Mouse (Mus musculus): ENCODE measurements around the gene Twf2. TPM values are rescaled to one million over a fixed set of nuclear protein-coding genes. Genes with fewer than 3 reads are reported as not detected.

Twf2 gene
- polyA plus RNA-seq, 1 experiment from 2014 or later = 66.5 TPM

GRCm38 (mm10) chr9:106210853-106211609 lies 8.1 kb downstream of the Twf2 start:
- WGBS = 63% methylated on average over 9 of the region's 9 CpGs
- no peak overlapping the region for H3K9ac ChIP-seq (ENCODE audit: low read length)

GRCm38 (mm10) chr9:106211680-106212593 lies 9.0 kb downstream of the Twf2 start:
- Histone ChIP-seq H3K27ac (replicated peaks; ENCODE audit: low read depth, low read length) (no peak overlapping the region), H3K4me3 (ENCODE audit: low read depth, low read length) (no peak overlapping the region), H3K9ac (ENCODE audit: low read length) (peak overlapping the region; percentile 31; the same call in 1 of the 2 replicates), H3K4me2 (ENCODE audit: low read depth, severe bottlenecking) (peak overlapping the region; percentile 26), H3K27me3 (ENCODE audit: control insufficient read depth, insufficient read depth, low read length) (no peaks in the 10 kb centered on the region), H3K4me1 (ENCODE audit: control insufficient read depth, insufficient read depth, low read length) (peaks cover 5% of the 10 kb centered on the region; the same call in 1 of the 2 replicates), H3K36me3 (ENCODE audit: control insufficient read depth, insufficient read depth, low read length) (peaks cover 5% of the 10 kb centered on the region; the same call in 1 of the 2 replicates), H3K9me3 (ENCODE audit: control insufficient read depth, low read length) (no peaks in the 10 kb centered on the region)
- 18% methylated on average over 37 of the region's 37 CpGs for WGBS
- peak; percentile 75 for ATAC-seq (ENCODE audit: insufficient number of reproducible peaks, low FRiP score, low TSS enrichment, low read depth)
- peak; percentile 94 for DNase-seq (ENCODE audit: low spot score)

More at GRCm38 (mm10) chr9:106210853-106211609, 8.1 kb downstream of the Twf2 start:
- Histone ChIP-seq H3K4me3 (ENCODE audit: low read depth, low read length) (no peak overlapping the region), H3K4me2 (ENCODE audit: low read depth, severe bottlenecking) (peak overlapping the region; percentile 26), H3K4me1 (ENCODE audit: control insufficient read depth, insufficient read depth, low read length) (peaks cover 5% of the 10 kb centered on the region; the same call in 1 of the 2 replicates), H3K9me3 (ENCODE audit: control insufficient read depth, low read length) (no peaks in the 10 kb centered on the region), H3K27ac (replicated peaks; ENCODE audit: low read depth, low read length) (no peak overlapping the region), H3K36me3 (ENCODE audit: control insufficient read depth, insufficient read depth, low read length) (peaks cover 5% of the 10 kb centered on the region; the same call in 1 of the 2 replicates), H3K27me3 (ENCODE audit: control insufficient read depth, insufficient read depth, low read length) (no peaks in the 10 kb centered on the region)
- peak; percentile 34 for DNase-seq (ENCODE audit: low spot score)
- no peak for ATAC-seq (ENCODE audit: insufficient number of reproducible peaks, low FRiP score, low TSS enrichment, low read depth)

- Histone ChIP-seq H3K4me2 (ENCODE audit: low read depth, severe bottlenecking) (no peak overlapping the region), H3K9me3 (ENCODE audit: control insufficient read depth, low read length) (no peaks in the 10 kb centered on the region), H3K36me3 (ENCODE audit: control insufficient read depth, insufficient read depth, low read length) (peaks cover 5% of the 10 kb centered on the region; the same call in 1 of the 2 replicates), H3K4me1 (ENCODE audit: control insufficient read depth, insufficient read depth, low read length) (peaks cover 5% of the 10 kb centered on the region; the same call in 1 of the 2 replicates), H3K27ac (replicated peaks; ENCODE audit: low read depth, low read length) (no peak overlapping the region), H3K27me3 (ENCODE audit: control insufficient read depth, insufficient read depth, low read length) (no peaks in the 10 kb centered on the region), H3K4me3 (ENCODE audit: low read depth, low read length) (no peak overlapping the region), H3K9ac (ENCODE audit: low read length) (no peak overlapping the region)
- ATAC-seq (ENCODE audit: insufficient number of reproducible peaks, low FRiP score, low TSS enrichment, low read depth) (no peak), DNase-seq (ENCODE audit: low spot score) (no peak)
- 85% methylated on average over 12 of the region's 12 CpGs for WGBS
Observed at GRCm38 (mm10) chr9:106212594-106212981, 9.7 kb downstream of the Twf2 start.

GRCm38 (mm10) chr9:106215341-106216125 lies 12.6 kb downstream of the Twf2 start:
- Histone ChIP-seq H3K27ac (replicated peaks; ENCODE audit: low read depth, low read length) (no peak overlapping the region), H3K4me3 (ENCODE audit: low read depth, low read length) (no peak overlapping the region), H3K9ac (ENCODE audit: low read length) (no peak overlapping the region), H3K9me3 (ENCODE audit: control insufficient read depth, low read length) (no peaks in the 10 kb centered on the region), H3K4me1 (ENCODE audit: control insufficient read depth, insufficient read depth, low read length) (peaks cover 5% of the 10 kb centered on the region; the same call in 1 of the 2 replicates), H3K36me3 (ENCODE audit: control insufficient read depth, insufficient read depth, low read length) (peaks cover 5% of the 10 kb centered on the region; the same call in 1 of the 2 replicates), H3K4me2 (ENCODE audit: low read depth, severe bottlenecking) (no peak overlapping the region), H3K27me3 (ENCODE audit: control insufficient read depth, insufficient read depth, low read length) (no peaks in the 10 kb centered on the region)
- 83% methylated on average over 6 of the region's 6 CpGs for WGBS
- DNase-seq (ENCODE audit: low spot score) (no peak), ATAC-seq (ENCODE audit: insufficient number of reproducible peaks, low FRiP score, low TSS enrichment, low read depth) (no peak)

GRCm38 (mm10) chr9:106216971-106217370 lies 14.1 kb downstream of the Twf2 start:
- no peak for ATAC-seq (ENCODE audit: insufficient number of reproducible peaks, low FRiP score, low TSS enrichment, low read depth)
- 88% methylated on average over 7 of the region's 7 CpGs for WGBS
- Histone ChIP-seq H3K4me3 (ENCODE audit: low read depth, low read length) (no peak overlapping the region), H3K27me3 (ENCODE audit: control insufficient read depth, insufficient read depth, low read length) (no peaks in the 10 kb centered on the region), H3K27ac (replicated peaks; ENCODE audit: low read depth, low read length) (no peak overlapping the region), H3K4me1 (ENCODE audit: control insufficient read depth, insufficient read depth, low read length) (no peaks in the 10 kb centered on the region), H3K9me3 (ENCODE audit: control insufficient read depth, low read length) (no peaks in the 10 kb centered on the region), H3K9ac (ENCODE audit: low read length) (no peak overlapping the region), H3K4me2 (ENCODE audit: low read depth, severe bottlenecking) (no peak overlapping the region), H3K36me3 (ENCODE audit: control insufficient read depth, insufficient read depth, low read length) (peaks cover 5% of the 10 kb centered on the region; the same call in 1 of the 2 replicates)
- no peak for DNase-seq (ENCODE audit: low spot score)

- DNase-seq (ENCODE audit: low spot score) (no peak), ATAC-seq (ENCODE audit: insufficient number of reproducible peaks, low FRiP score, low TSS enrichment, low read depth) (no peak)
- Histone ChIP-seq H3K9me3 (ENCODE audit: control insufficient read depth, low read length) (no peaks in the 10 kb centered on the region), H3K36me3 (ENCODE audit: control insufficient read depth, insufficient read depth, low read length) (no peaks in the 10 kb centered on the region), H3K9ac (ENCODE audit: low read length) (no peak overlapping the region), H3K4me3 (ENCODE audit: low read depth, low read length) (no peak overlapping the region), H3K4me1 (ENCODE audit: control insufficient read depth, insufficient read depth, low read length) (no peaks in the 10 kb centered on the region), H3K27me3 (ENCODE audit: control insufficient read depth, insufficient read depth, low read length) (0 out of 2 replicates have a peak, but pooled peaks cover 5% of the 10 kb centered on the region), H3K4me2 (ENCODE audit: low read depth, severe bottlenecking) (no peak overlapping the region), H3K27ac (replicated peaks; ENCODE audit: low read depth, low read length) (no peak overlapping the region)
- WGBS = 63% methylated on average over 8 of the region's 8 CpGs
Observed at GRCm38 (mm10) chr9:106220894-106221523, 18.1 kb downstream of the Twf2 start.

GRCm38 (mm10) chr9:106222261-106222851 lies 19.4 kb downstream of the Twf2 start, which contains the start of gene Tlr9:
Gene Tlr9, plus strand, starts transcription at chr9:106222598.
- Histone ChIP-seq H3K4me2 (ENCODE audit: low read depth, severe bottlenecking) (no peak within 1 kb of the TSS), H3K27ac (replicated peaks; ENCODE audit: low read depth, low read length) (no peak within 1 kb of the TSS), H3K9me3 (ENCODE audit: control insufficient read depth, low read length) (no peaks in the 10 kb centered on the region), H3K27me3 (ENCODE audit: control insufficient read depth, insufficient read depth, low read length) (0 out of 2 replicates have a peak, but pooled peaks cover 5% of the 10 kb centered on the region), H3K4me1 (ENCODE audit: control insufficient read depth, insufficient read depth, low read length) (no peaks in the 10 kb centered on the region), H3K9ac (ENCODE audit: low read length) (no peak within 1 kb of the TSS), H3K4me3 (ENCODE audit: low read depth, low read length) (no peak within 1 kb of the TSS), H3K36me3 (ENCODE audit: control insufficient read depth, insufficient read depth, low read length) (no peaks in the 10 kb centered on the region)
- ATAC-seq (ENCODE audit: insufficient number of reproducible peaks, low FRiP score, low TSS enrichment, low read depth) = no peak
- no peak for DNase-seq (ENCODE audit: low spot score)
- whole genome bisulfite sequencing = 71% methylated on average over 4 of the region's 4 CpGs
